Mouse (Mus musculus): ENCODE data around the gene Hyal3. TPM values are rescaled to one million over a fixed set of nuclear protein-coding genes. Genes with fewer than 3 reads are reported as not detected.
A peak's percentile ranks its signal among the peaks of the same experiment; 100 is the strongest.

Gene Hyal3
- polyA plus RNA-seq, 1 experiment, result 0.54 TPM

GRCm38 (mm10) chr9:107615035-107615434, 34.4 kb downstream of the Hyal3 start:
- Histone ChIP-seq H3K36me3 (ENCODE audit: control insufficient read depth, insufficient read depth, low read length) (peaks cover 57% of the 10 kb centered on the region), H3K4me3 (ENCODE audit: extremely low read depth, insufficient read depth, insufficient read length) (no peak overlapping the region), H3K27ac (ENCODE audit: insufficient read depth, low read length) (no peak overlapping the region), H3K4me1 (ENCODE audit: control insufficient read depth, insufficient read depth, insufficient read length) (peaks cover 3% of the 10 kb centered on the region; the same call in 1 of the 2 replicates), H3K27me3 (ENCODE audit: control insufficient read depth, insufficient read depth, low read length) (no peaks in the 10 kb centered on the region)
- WGBS, result 98% methylated on average over 4 of the region's 4 CpGs
- DNase-seq (ENCODE audit: low read depth in 1 of 2, low spot score in 2 of 2), result no peak
- TF ChIP-seq CTCF (IDR thresholded peaks at IDR 0.05; ENCODE audit: extremely low read depth, insufficient read depth, insufficient read length, insufficient replicate concordance) (no peak), POLR2A (IDR thresholded peaks at IDR 0.05; ENCODE audit: low read depth, low read length) (no peak)

GRCm38 (mm10) chr9:107617461-107617860, 36.8 kb downstream of the Hyal3 start:
- TF ChIP-seq CTCF (IDR thresholded peaks at IDR 0.05; ENCODE audit: extremely low read depth, insufficient read depth, insufficient read length, insufficient replicate concordance) (no peak), POLR2A (IDR thresholded peaks at IDR 0.05; ENCODE audit: low read depth, low read length) (no peak)
- DNase-seq (ENCODE audit: low read depth in 1 of 2, low spot score in 2 of 2), result no peak
- H3K4me3 ChIP-seq (ENCODE audit: extremely low read depth, insufficient read depth, insufficient read length), result no peak overlapping the region
- peaks cover 64% of the 10 kb centered on the region for H3K36me3 ChIP-seq (ENCODE audit: control insufficient read depth, insufficient read depth, low read length)
- no peak overlapping the region for H3K27ac ChIP-seq (ENCODE audit: insufficient read depth, low read length)
- no peaks in the 10 kb centered on the region for H3K27me3 ChIP-seq (ENCODE audit: control insufficient read depth, insufficient read depth, low read length)
- 74% methylated on average over 2 of the region's 2 CpGs for WGBS
- no peaks in the 10 kb centered on the region for H3K4me1 ChIP-seq (ENCODE audit: control insufficient read depth, insufficient read depth, insufficient read length)

DNA sequence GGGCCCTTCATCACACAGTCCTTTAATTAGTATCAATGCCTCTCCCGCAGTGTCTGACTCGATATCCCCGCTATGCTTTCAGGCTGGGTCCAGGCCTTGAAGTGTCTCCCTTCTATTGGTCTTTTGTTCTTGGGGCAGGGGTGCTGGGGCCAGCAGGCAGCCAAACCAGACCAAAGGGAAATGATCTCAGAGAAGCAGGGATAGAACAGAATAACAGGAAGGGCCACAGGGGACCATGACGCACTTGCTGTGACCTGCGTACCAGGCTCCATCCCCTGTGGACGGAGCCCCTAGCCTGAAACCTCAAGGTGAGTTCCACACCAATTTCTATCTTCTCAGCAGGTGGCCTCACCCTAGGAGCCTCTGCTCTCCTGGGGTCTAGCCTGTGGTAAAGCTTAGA, 37.5 kb downstream of the Hyal3 start:
- WGBS, result 96% methylated on average over 6 of the region's 6 CpGs
- Histone ChIP-seq H3K27ac (ENCODE audit: insufficient read depth, low read length) (0 out of 2 replicates have a peak overlapping the region, but pooled peaks have one; percentile 2), H3K27me3 (ENCODE audit: control insufficient read depth, insufficient read depth, low read length) (no peaks in the 10 kb centered on the region), H3K36me3 (ENCODE audit: control insufficient read depth, insufficient read depth, low read length) (peaks cover 64% of the 10 kb centered on the region), H3K4me1 (ENCODE audit: control insufficient read depth, insufficient read depth, insufficient read length) (no peaks in the 10 kb centered on the region), H3K4me3 (ENCODE audit: extremely low read depth, insufficient read depth, insufficient read length) (no peak overlapping the region)
- TF ChIP-seq CTCF (IDR thresholded peaks at IDR 0.05; ENCODE audit: extremely low read depth, insufficient read depth, insufficient read length, insufficient replicate concordance), result no peak
- DNase-seq (ENCODE audit: low read depth in 1 of 2, low spot score in 2 of 2), result no peak

DNA sequence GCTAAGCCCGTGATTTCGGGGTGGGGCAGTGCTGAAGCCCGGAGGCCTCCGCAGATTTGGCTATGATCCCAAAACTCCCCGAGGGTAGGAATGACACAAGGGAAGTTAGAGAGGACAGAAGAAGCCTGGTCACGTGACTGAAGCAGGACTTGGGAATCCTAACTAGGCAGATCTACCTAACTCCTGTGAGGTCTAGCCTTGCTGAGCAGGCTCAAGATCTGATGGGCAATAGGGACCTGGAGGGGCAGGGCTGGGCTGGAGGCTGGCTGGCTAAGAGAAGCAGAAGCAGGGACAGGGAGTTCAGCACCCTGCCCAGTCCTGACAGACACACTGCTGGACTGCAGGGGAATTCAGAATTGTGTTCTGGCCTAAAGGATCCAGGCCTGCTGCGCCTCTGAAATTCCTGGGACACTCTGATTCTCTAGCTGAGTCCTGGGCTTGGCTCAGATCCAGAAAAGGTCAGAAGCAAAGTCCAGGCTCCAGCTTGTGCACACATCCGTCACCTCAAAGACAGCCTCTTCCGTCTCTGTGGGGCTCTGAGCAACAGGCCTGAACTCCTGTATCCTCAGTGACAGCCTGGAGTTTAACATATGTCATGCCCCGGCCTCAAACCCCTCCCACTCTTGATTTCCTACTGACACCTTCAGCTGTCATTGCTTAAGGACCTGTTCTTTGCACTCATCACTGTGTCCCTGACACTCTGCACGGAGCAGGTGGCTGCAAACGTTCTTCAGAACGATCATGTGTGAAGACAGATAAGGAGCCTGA, 38.3 kb downstream of the Hyal3 start:
- Histone ChIP-seq H3K36me3 (ENCODE audit: control insufficient read depth, insufficient read depth, low read length) (peaks cover 59% of the 10 kb centered on the region), H3K27ac (ENCODE audit: insufficient read depth, low read length) (no peak overlapping the region)
- no peak for DNase-seq (ENCODE audit: low read depth in 1 of 2, low spot score in 2 of 2)

DNA sequence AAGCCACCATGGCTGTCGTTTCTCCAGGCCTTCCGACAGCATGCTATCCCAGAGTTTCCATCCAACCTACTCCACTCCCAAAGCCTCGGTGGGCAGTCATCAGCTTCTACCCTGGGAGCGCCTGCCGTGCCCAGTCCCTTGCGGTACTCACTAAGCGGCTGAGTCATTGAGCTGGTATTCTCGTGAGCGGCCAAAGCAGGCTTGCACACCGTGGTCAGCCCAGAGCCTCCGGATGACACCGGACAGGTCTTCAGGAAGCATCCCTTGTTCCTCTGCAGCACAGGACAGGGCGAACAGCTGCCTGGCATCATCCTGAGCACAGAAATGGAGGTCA, 38.9 kb downstream of the Hyal3 start:
- no peak overlapping the region for H3K27ac ChIP-seq (ENCODE audit: insufficient read depth, low read length)
- WGBS, result 87% methylated on average over 13 of the region's 13 CpGs
- DNase-seq (ENCODE audit: low read depth in 1 of 2, low spot score in 2 of 2), result no peak
- H3K27me3 ChIP-seq (ENCODE audit: control insufficient read depth, insufficient read depth, low read length), result no peaks in the 10 kb centered on the region
- TF ChIP-seq CTCF (IDR thresholded peaks at IDR 0.05; ENCODE audit: extremely low read depth, insufficient read depth, insufficient read length, insufficient replicate concordance), result no peak
- peaks cover 55% of the 10 kb centered on the region for H3K36me3 ChIP-seq (ENCODE audit: control insufficient read depth, insufficient read depth, low read length)
- H3K4me1 ChIP-seq (ENCODE audit: control insufficient read depth, insufficient read depth, insufficient read length), result peaks cover 7% of the 10 kb centered on the region; the same call in 1 of the 2 replicates
- no peak overlapping the region for H3K4me3 ChIP-seq (ENCODE audit: extremely low read depth, insufficient read depth, insufficient read length)

More for the DNA sequence above, 38.3 kb downstream of the Hyal3 start:
- Histone ChIP-seq H3K4me1 (ENCODE audit: control insufficient read depth, insufficient read depth, insufficient read length) (peaks cover 2% of the 10 kb centered on the region; the same call in 1 of the 2 replicates), H3K27me3 (ENCODE audit: control insufficient read depth, insufficient read depth, low read length) (no peaks in the 10 kb centered on the region), H3K4me3 (ENCODE audit: extremely low read depth, insufficient read depth, insufficient read length) (no peak overlapping the region)
- TF ChIP-seq POLR2A (IDR thresholded peaks at IDR 0.05; ENCODE audit: low read depth, low read length), result no peak
- TF ChIP-seq CTCF (IDR thresholded peaks at IDR 0.05; ENCODE audit: extremely low read depth, insufficient read depth, insufficient read length, insufficient replicate concordance), result no peak
- 77% methylated on average over 13 of the region's 13 CpGs for WGBS

GRCm38 (mm10) chr9:107620954-107621353, 40.3 kb downstream of the Hyal3 start:
- Histone ChIP-seq H3K36me3 (ENCODE audit: control insufficient read depth, insufficient read depth, low read length) (peaks cover 42% of the 10 kb centered on the region), H3K27ac (ENCODE audit: insufficient read depth, low read length) (no peak overlapping the region), H3K27me3 (ENCODE audit: control insufficient read depth, insufficient read depth, low read length) (no peaks in the 10 kb centered on the region), H3K4me1 (ENCODE audit: control insufficient read depth, insufficient read depth, insufficient read length) (peaks cover 18% of the 10 kb centered on the region; the same call in 1 of the 2 replicates), H3K4me3 (ENCODE audit: extremely low read depth, insufficient read depth, insufficient read length) (no peak overlapping the region)
- no peak for TF ChIP-seq CTCF (IDR thresholded peaks at IDR 0.05; ENCODE audit: extremely low read depth, insufficient read depth, insufficient read length, insufficient replicate concordance)
- no peak for TF ChIP-seq POLR2A (IDR thresholded peaks at IDR 0.05; ENCODE audit: low read depth, low read length)
- DNase-seq (ENCODE audit: low read depth in 1 of 2, low spot score in 2 of 2), result no peak

- TF ChIP-seq POLR2A (IDR thresholded peaks at IDR 0.05; ENCODE audit: low read depth, low read length), result no peak
- WGBS, result 22% methylated on average over 5 of the region's 5 CpGs
- H3K4me3 ChIP-seq (ENCODE audit: extremely low read depth, insufficient read depth, insufficient read length), result no peak overlapping the region; the same call in 1 of the 2 replicates
- H3K36me3 ChIP-seq (ENCODE audit: control insufficient read depth, insufficient read depth, low read length), result peaks cover 22% of the 10 kb centered on the region
- DNase-seq (ENCODE audit: low read depth in 1 of 2, low spot score in 2 of 2), result no peak
- peak overlapping the region; percentile 77 for H3K27ac ChIP-seq (ENCODE audit: insufficient read depth, low read length)
- peaks cover 53% of the 10 kb centered on the region; the same call in 1 of the 2 replicates for H3K4me1 ChIP-seq (ENCODE audit: control insufficient read depth, insufficient read depth, insufficient read length)
- no peaks in the 10 kb centered on the region for H3K27me3 ChIP-seq (ENCODE audit: control insufficient read depth, insufficient read depth, low read length)
These were observed 43.9 kb downstream of the Hyal3 start for GRCm38 (mm10) chr9:107624539-107624938.

All from spleen, adult 2 months (tissue).